Mouse (Mus musculus): ENCODE measurements at regions not wholly inside any gene's neighbourhood (a gene's known extent, or its start where the extent isn't known, plus 50 kb on each side); places are given as distances from the start of the nearest gene placed in this dataset.

DNA sequence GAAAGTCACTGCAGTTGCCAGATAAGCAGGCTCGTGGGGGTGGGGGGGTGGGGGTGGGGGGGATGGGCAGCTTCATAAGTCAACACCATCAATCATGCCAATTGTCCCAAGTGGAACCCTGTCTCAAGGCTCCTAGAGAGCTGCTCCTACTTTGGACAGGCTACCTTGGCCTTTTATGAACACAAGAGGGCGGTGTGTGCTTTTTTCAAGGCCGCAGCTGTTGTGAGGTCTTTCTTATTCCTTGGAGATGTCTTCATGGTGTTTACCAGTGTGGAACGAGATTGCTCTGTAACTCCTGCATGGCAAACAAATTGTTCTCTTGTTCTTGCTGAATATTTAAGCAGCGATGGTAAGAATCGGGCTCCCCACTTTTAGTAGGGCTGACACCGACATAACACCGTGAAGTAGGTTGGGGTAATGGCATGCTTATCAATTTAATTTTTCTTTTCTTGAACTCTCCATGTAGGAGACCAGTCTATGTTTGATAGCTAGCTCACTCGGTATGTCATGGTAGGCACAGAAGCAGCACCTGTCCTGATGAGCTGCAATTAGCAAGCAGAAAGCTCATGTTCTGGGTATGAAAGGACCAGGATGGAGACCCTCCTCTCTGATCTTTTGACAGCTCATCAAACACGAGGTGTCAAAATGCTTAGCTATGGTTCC lies 118.7 kb upstream of the Nmur2 start (continued):
- TF ChIP-seq KAT2A (IDR thresholded peaks at IDR 0.05; ENCODE audit: insufficient replicate concordance, low read length): no peak
- no peak for TF ChIP-seq MAZ (IDR thresholded peaks at IDR 0.05; ENCODE audit: low read depth, low read length)
- no peak for TF ChIP-seq RCOR1 (conservative IDR thresholded peaks at IDR 0.05; ENCODE audit: low read depth, low read length)
- TF ChIP-seq MXI1 (IDR thresholded peaks at IDR 0.05; ENCODE audit: low read depth, low read length): no peak
- TF ChIP-seq SMC3 (IDR thresholded peaks at IDR 0.05; ENCODE audit: low read depth, low read length): peak; percentile 38
- no peak for TF ChIP-seq JUN (IDR thresholded peaks at IDR 0.05; ENCODE audit: insufficient read depth, low read depth, low read length)

DNA sequence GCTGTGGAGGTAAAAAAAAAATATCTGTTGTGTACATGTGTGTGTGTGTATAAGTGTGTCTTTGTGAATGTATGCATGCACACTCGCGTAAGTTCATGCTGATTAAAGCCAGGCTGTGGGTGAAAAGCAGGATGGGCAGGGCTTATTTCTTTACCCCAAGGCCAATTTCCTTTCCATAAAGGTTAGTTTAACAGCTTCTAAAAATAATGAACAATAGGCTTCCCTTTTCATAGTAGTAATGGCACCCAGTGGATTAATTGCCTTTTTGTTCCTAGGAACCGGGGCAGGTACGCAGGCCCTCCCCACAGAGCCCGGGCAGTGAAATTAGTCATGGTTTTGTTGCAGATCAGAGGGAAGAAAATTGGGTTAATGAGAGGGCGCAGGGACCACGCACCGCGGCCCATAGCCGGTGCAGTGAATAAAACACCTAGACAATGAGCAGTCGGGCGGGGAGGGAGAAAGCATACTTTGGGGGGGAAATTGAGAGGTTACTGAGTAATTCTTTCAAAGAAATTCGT lies 110.1 kb upstream of the Nmur2 start:
- Histone ChIP-seq H3K4me3 (replicated peaks in 1 of 3; ENCODE audit: low read depth in 2 of 3, low read length in 2 of 3, poor library complexity in 1 of 3) (no peak overlapping the region), H3K36me3 (replicated peaks in 1 of 2; ENCODE audit: control insufficient read depth in 1 of 2, insufficient read depth in 1 of 2, low read length in 1 of 2) (no peaks in the 10 kb centered on the region), H3K27ac (ENCODE audit: insufficient read depth, low read depth) (no peak overlapping the region), H3K79me2 (replicated peaks; ENCODE audit: control insufficient read depth, extremely low read depth, insufficient read depth, poor library complexity, severe bottlenecking) (no peaks in the 10 kb centered on the region), H3K4me2 (ENCODE audit: insufficient read depth, low read depth, poor library complexity, severe bottlenecking) (no peak overlapping the region), H3K9ac (ENCODE audit: insufficient read depth, low read depth) (no peak overlapping the region), H3K9me3 (replicated peaks; ENCODE audit: low read length) (no peaks in the 10 kb centered on the region), H3K4me1 (ENCODE audit: control insufficient read depth in 1 of 2, insufficient read depth in 2 of 2) (no peaks in the 10 kb centered on the region), H3K27me3 (replicated peaks) (peaks cover 41% of the 10 kb centered on the region)
- no peak for DNase-seq (ENCODE audit: extremely low read depth)
- in situ Hi-C loops (cut with MboI; ENCODE audit: low pct_ligation_motif_present, low pct_unique_long_range_greater_than_20kb, low sequenced_read_pairs): no loop called here
- dilution Hi-C loops (cut with MboI; ENCODE audit: extremely low pct_ligation_motif_present, extremely low pct_unique_long_range_greater_than_20kb, low sequenced_read_pairs): no loop called here
- no peak for TF ChIP-seq SMC3 (IDR thresholded peaks at IDR 0.05; ENCODE audit: low read depth, low read length)
- TF ChIP-seq MAFK (IDR thresholded peaks at IDR 0.05; ENCODE audit: insufficient replicate concordance, low read length): no peak
- no peak for TF ChIP-seq NRF1 (IDR thresholded peaks at IDR 0.05; ENCODE audit: low read depth, low read length)
- no peak for TF ChIP-seq TCF12 (IDR thresholded peaks at IDR 0.05; ENCODE audit: low read depth, low read length)
- no peak for TF ChIP-seq USF2 (conservative IDR thresholded peaks at IDR 0.05; ENCODE audit: low read depth, low read length)
- TF ChIP-seq UBTF (IDR thresholded peaks at IDR 0.05; ENCODE audit: low read depth, low read length): no peak
- TF ChIP-seq E2F4 (IDR thresholded peaks at IDR 0.05; ENCODE audit: insufficient replicate concordance, low read depth, low read length): no peak
- TF ChIP-seq RAD21 (IDR thresholded peaks at IDR 0.05; ENCODE audit: low read depth, low read length): no peak
- no peak for TF ChIP-seq EP300 (IDR thresholded peaks at IDR 0.05; ENCODE audit: low read length)
- TF ChIP-seq CHD1 (IDR thresholded peaks at IDR 0.05; ENCODE audit: low read depth, low read length): no peak

DNA sequence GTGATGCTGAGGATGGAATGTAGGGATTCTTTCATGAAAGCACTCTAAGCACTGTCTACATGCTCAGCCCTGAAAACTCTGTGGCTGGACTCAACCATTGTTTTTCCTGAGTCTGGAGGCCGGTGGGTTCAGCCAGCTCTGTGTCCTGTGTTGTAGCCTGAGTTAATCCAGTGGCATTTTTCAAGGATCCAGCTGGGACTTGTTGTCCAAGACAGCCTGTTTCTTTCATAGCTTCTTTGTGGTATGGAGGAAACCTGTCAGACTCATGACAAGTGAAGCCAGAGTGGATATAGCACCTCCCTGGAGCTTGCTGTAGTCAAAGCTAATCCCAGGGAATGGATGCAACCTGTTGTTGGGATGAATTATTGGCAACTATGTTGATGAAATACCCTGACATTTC lies 108.9 kb upstream of the Nmur2 start:
- no peak for TF ChIP-seq PAX5 (IDR thresholded peaks at IDR 0.05; ENCODE audit: low read length)
- no peak for TF ChIP-seq UBTF (IDR thresholded peaks at IDR 0.05; ENCODE audit: low read depth, low read length)
- TF ChIP-seq POLR2AphosphoS2 (IDR thresholded peaks at IDR 0.05; ENCODE audit: low read depth, low read length): no peak
- no peak for TF ChIP-seq CHD1 (IDR thresholded peaks at IDR 0.05; ENCODE audit: low read depth, low read length)
- no peak for TF ChIP-seq USF2 (conservative IDR thresholded peaks at IDR 0.05; ENCODE audit: low read depth, low read length)
- no peak for TF ChIP-seq ELF1 (IDR thresholded peaks at IDR 0.05; ENCODE audit: low read depth, low read length)
- TF ChIP-seq RCOR1 (conservative IDR thresholded peaks at IDR 0.05; ENCODE audit: low read depth, low read length): no peak
- no peak for TF ChIP-seq GABPA (IDR thresholded peaks at IDR 0.05; ENCODE audit: insufficient replicate concordance, low read depth, low read length)
- no peak for TF ChIP-seq ZMIZ1 (IDR thresholded peaks at IDR 0.05; ENCODE audit: low read depth, low read length)
- no peak for TF ChIP-seq ZKSCAN1 (IDR thresholded peaks at IDR 0.05; ENCODE audit: borderline replicate concordance, low read depth, low read length)
- TF ChIP-seq JUN (IDR thresholded peaks at IDR 0.05; ENCODE audit: insufficient read depth, low read depth, low read length): no peak
- TF ChIP-seq KAT2A (IDR thresholded peaks at IDR 0.05; ENCODE audit: insufficient replicate concordance, low read length): no peak
- no peak for TF ChIP-seq SIN3A (IDR thresholded peaks at IDR 0.05; ENCODE audit: low read length)
- in situ Hi-C loops (cut with MboI; ENCODE audit: low pct_ligation_motif_present, low pct_unique_long_range_greater_than_20kb, low sequenced_read_pairs) (loop anchor here (25.0 kb wide), 1 partner anchor 1313 kb away; no protein-coding TSS in a partner anchor), dilution Hi-C loops (cut with MboI; ENCODE audit: extremely low pct_ligation_motif_present, extremely low pct_unique_long_range_greater_than_20kb, low sequenced_read_pairs) (no loop called here)
- Histone ChIP-seq H3K27me3 (replicated peaks) (peaks cover 46% of the 10 kb centered on the region), H3K4me3 (replicated peaks in 1 of 3; ENCODE audit: low read depth in 2 of 3, low read length in 2 of 3, poor library complexity in 1 of 3) (no peak overlapping the region), H3K9me3 (replicated peaks; ENCODE audit: low read length) (no peaks in the 10 kb centered on the region), H3K4me1 (ENCODE audit: control insufficient read depth in 1 of 2, insufficient read depth in 2 of 2) (no peaks in the 10 kb centered on the region), H3K27ac (ENCODE audit: insufficient read depth, low read depth) (no peak overlapping the region), H3K79me2 (replicated peaks; ENCODE audit: control insufficient read depth, extremely low read depth, insufficient read depth, poor library complexity, severe bottlenecking) (no peaks in the 10 kb centered on the region), H3K36me3 (replicated peaks in 1 of 2; ENCODE audit: control insufficient read depth in 1 of 2, insufficient read depth in 1 of 2, low read length in 1 of 2) (no peaks in the 10 kb centered on the region), H3K9ac (ENCODE audit: insufficient read depth, low read depth) (no peak overlapping the region), H3K4me2 (ENCODE audit: insufficient read depth, low read depth, poor library complexity, severe bottlenecking) (no peak overlapping the region)
- no peak for DNase-seq (ENCODE audit: extremely low read depth)
